Mouse (Mus musculus) kidney, postnatal 0 days (tissue): ENCODE data around the gene Aox3. TPM values are rescaled to one million over a fixed set of nuclear protein-coding genes. Genes with fewer than 3 reads are reported as not detected.

ENCODE experiments used
- ATAC-seq: fragments of 200-750 bp; cut with Nextera tagmentation; replicated peaks from 2 replicates; pipeline ENCODE4 v1.8.0; 2017; ENCODE audit warnings: low read depth, moderate number of reproducible peaks, moderate TSS enrichment, moderate library complexity; ENCODE audit not compliant: low FRiP score
- DNase-seq: peaks from one replicate; pipeline ENCODE4 v3.0.0-alpha.2; 2016; ENCODE audit warnings: low spot score
- H3K27ac ChIP-seq: fragments of 300-500 bp; sonication (generic); 2 replicates; pipeline ENCODE4 v1.5.1; 2014; ENCODE audit warnings: mild to moderate bottlenecking
- H3K27me3 ChIP-seq: fragments of 300-500 bp; sonication (generic); 2 replicates; pipeline ENCODE4 v1.6.1; 2014; ENCODE audit warnings: low read length, mixed read lengths; ENCODE audit not compliant: insufficient read depth
- H3K36me3 ChIP-seq: fragments of 300-500 bp; sonication (generic); 2 replicates; pipeline ENCODE4 v1.6.1; 2014; ENCODE audit warnings: low read length, mixed read lengths; ENCODE audit not compliant: insufficient read depth
- H3K4me1 ChIP-seq: fragments of 300-500 bp; sonication (generic); replicated peaks from 2 replicates; pipeline ENCODE4 v1.6.1; 2014; ENCODE audit warnings: antibody characterized with exemption, low read length, mixed read lengths; ENCODE audit not compliant: insufficient read depth
- H3K4me2 ChIP-seq: fragments of 300-500 bp; sonication (generic); 2 replicates; pipeline ENCODE4 v1.6.1; 2014; ENCODE audit warnings: mild to moderate bottlenecking, low read length, moderate library complexity, mixed read lengths
- H3K4me3 ChIP-seq: fragments of 300-500 bp; sonication (generic); replicated peaks from 2 replicates; pipeline ENCODE4 v1.5.1; 2014; ENCODE audit warnings: low read depth, low read length
- H3K9ac ChIP-seq: fragments of 300-500 bp; sonication (generic); 2 replicates; pipeline ENCODE4 v1.6.1; 2014; ENCODE audit warnings: low read depth, low read length
- H3K9me3 ChIP-seq: fragments of 300-500 bp; sonication (generic); replicated peaks from 2 replicates; pipeline ENCODE4 v1.6.1; 2016; ENCODE audit warnings: low read length, inconsistent platforms, mixed read lengths
- CTCF ChIP-seq: IDR thresholded peaks from 2 replicates; pipeline ENCODE4 v1.5.1; 2016; ENCODE audit warnings: antibody characterized with exemption, low read depth, mild to moderate bottlenecking, moderate library complexity
- WGBS: fragments of 180-500 bp; shearing (Covaris S2); extraction: QIAGEN DNeasy Blood & Tissue Kit; methylation state at CpG from one replicate; pipeline ENCODE4 v1.1.7; 2014; 5-methylcytosine and 5-hydroxymethylcytosine counted together
- polyA plus RNA-seq: library from polyadenylated mRNA; unstranded; fragments of >200 nt; fragmentation: Nextera tagmentation; extraction: Ambion mirVana; gene quantifications from 2 replicates; pipeline ENCODE4 v1.2.1, GENCODE M21; 2015

The Aox3 gene
- polyA plus RNA-seq, 1 experiment from 2014 or later, result 3.8 TPM

GRCm38 (mm10) chr1:58238440-58238839 is 125.5 kb downstream of the Aox3 start:
- H3K9me3 ChIP-seq, result no peaks in the 10 kb centered on the region
- no peaks in the 10 kb centered on the region for H3K36me3 ChIP-seq
- H3K9ac ChIP-seq, result no peak overlapping the region
- ATAC-seq, result no peak
- no peak for DNase-seq
- no peak for TF ChIP-seq CTCF
- H3K4me3 ChIP-seq, result no peak overlapping the region
- H3K4me2 ChIP-seq, result no peak overlapping the region
- no peak overlapping the region for H3K27ac ChIP-seq
- no peaks in the 10 kb centered on the region; the same call in 1 of the 2 replicates for H3K4me1 ChIP-seq
- no peaks in the 10 kb centered on the region for H3K27me3 ChIP-seq
- WGBS, result 85% methylated on average over 5 of the region's 5 CpGs

GRCm38 (mm10) chr1:58238961-58239360 is 126.0 kb downstream of the Aox3 start:
- TF ChIP-seq CTCF, result no peak
- no peak overlapping the region for H3K4me2 ChIP-seq
- ATAC-seq, result no peak

DNA sequence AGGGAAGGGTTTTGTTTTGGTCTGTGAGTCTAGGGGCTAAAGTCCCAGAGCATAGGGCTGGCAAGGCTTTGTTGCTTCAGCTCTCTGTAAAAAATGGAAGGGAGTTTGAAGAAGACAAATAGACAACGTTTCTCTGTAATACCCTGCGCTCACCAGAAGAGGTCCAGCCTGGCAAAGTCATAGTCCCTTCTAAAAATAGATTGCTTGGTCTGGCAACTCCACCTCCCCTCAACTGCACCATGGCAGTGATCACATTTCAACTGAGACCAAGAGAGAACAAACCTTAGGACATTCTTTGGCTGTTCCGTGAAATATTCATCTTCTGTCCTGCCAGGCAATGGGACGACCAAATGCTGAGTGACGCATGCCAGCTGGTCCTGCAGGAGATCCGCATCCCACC is 127.4 kb downstream of the Aox3 start:
- no peak for ATAC-seq
- 58% methylated on average over 6 of the region's 6 CpGs for WGBS
- H3K9me3 ChIP-seq, result no peaks in the 10 kb centered on the region

More at GRCm38 (mm10) chr1:58238961-58239360, 126.0 kb downstream of the Aox3 start:
- Histone ChIP-seq H3K9me3 (no peaks in the 10 kb centered on the region), H3K36me3 (no peaks in the 10 kb centered on the region), H3K4me1 (no peaks in the 10 kb centered on the region; the same call in 1 of the 2 replicates), H3K27me3 (no peaks in the 10 kb centered on the region), H3K9ac (no peak overlapping the region), H3K27ac (no peak overlapping the region), H3K4me3 (no peak overlapping the region)
- WGBS, result 93% methylated on average over 9 of the region's 9 CpGs
- no peak for DNase-seq

GRCm38 (mm10) chr1:58244487-58244886 is 131.6 kb downstream of the Aox3 start:
- Histone ChIP-seq H3K4me2 (no peak overlapping the region), H3K4me1 (no peaks in the 10 kb centered on the region), H3K36me3 (no peaks in the 10 kb centered on the region), H3K9me3 (no peaks in the 10 kb centered on the region), H3K27ac (no peak overlapping the region), H3K9ac (no peak overlapping the region), H3K4me3 (no peak overlapping the region), H3K27me3 (no peaks in the 10 kb centered on the region)
- no peak for ATAC-seq
- no peak for TF ChIP-seq CTCF
- DNase-seq, result no peak
- WGBS, result 81% methylated on average over 3 of the region's 3 CpGs

More for the DNA sequence above, 127.4 kb downstream of the Aox3 start:
- no peak overlapping the region for H3K9ac ChIP-seq
- H3K36me3 ChIP-seq, result no peaks in the 10 kb centered on the region
- no peak overlapping the region for H3K4me2 ChIP-seq
- no peaks in the 10 kb centered on the region; the same call in 1 of the 2 replicates for H3K4me1 ChIP-seq
- peak; percentile 32; the same call in 1 of the 2 replicates for TF ChIP-seq CTCF
- DNase-seq, result peak; percentile 51
- no peaks in the 10 kb centered on the region for H3K27me3 ChIP-seq
- no peak overlapping the region for H3K27ac ChIP-seq
- H3K4me3 ChIP-seq, result no peak overlapping the region

GRCm38 (mm10) chr1:58248518-58248917 is 135.6 kb downstream of the Aox3 start:
- Histone ChIP-seq H3K4me3 (no peak overlapping the region), H3K4me2 (no peak overlapping the region), H3K4me1 (no peaks in the 10 kb centered on the region), H3K9ac (no peak overlapping the region), H3K27ac (no peak overlapping the region), H3K27me3 (no peaks in the 10 kb centered on the region), H3K36me3 (no peaks in the 10 kb centered on the region), H3K9me3 (no peaks in the 10 kb centered on the region)
- DNase-seq (no peak), ATAC-seq (no peak)
- WGBS, result 63% methylated on average over 1 of the region's 1 CpGs
- no peak for TF ChIP-seq CTCF

Other genes starting within 250 kb of the Aox3 start
- gene Sgo2a, start 117.2 kb upstream of the Aox3 start, polyA plus RNA-seq, result 8.9 and 9.3 TPM in 2 replicates
- 12.0 and 12.7 TPM in 2 replicates for gene Kctd18, start 94.2 kb upstream of the Aox3 start, polyA plus RNA-seq
- 0.13 and 0.15 TPM in 2 replicates for gene Aox1, start 83.2 kb upstream of the Aox3 start, polyA plus RNA-seq
- 0.03 TPM in 1 of 2 replicates, not detected in the other for gene Aox4, start 97.3 kb downstream of the Aox3 start, polyA plus RNA-seq
- gene Aox2, start 165.2 kb downstream of the Aox3 start, polyA plus RNA-seq, result 0.08 and 0.09 TPM in 2 replicates